Mouse (Mus musculus) embryonic fibroblast, embryonic 13.5 days (primary cell): Measurements from ENCODE around the gene Ablim1.

Experiments used
- CTCF ChIP-seq: IDR thresholded peaks from 2 replicates; pipeline ENCODE4 v1.5.1; 2011; ENCODE audit warnings: mild to moderate bottlenecking, control low read depth, low read length, moderate library complexity, borderline replicate concordance; ENCODE audit not compliant: insufficient read depth
- POLR2A ChIP-seq: IDR thresholded peaks from 2 replicates; pipeline ENCODE4 v1.6.1; 2011; ENCODE audit warnings: low read depth, mild to moderate bottlenecking, control low read depth, low read length, moderate library complexity

- TF ChIP-seq CTCF (no peak), POLR2A (no peak)
These were observed 215.7 kb downstream of the Ablim1 start for GRCm38 (mm10) chr19:57099094-57099357.
